Mouse (Mus musculus) kidney, postnatal 14 days (tissue): ENCODE data around the gene Cyp2d11.

ENCODE experiments used
- DNase-seq: peaks from one replicate; pipeline ENCODE4 v3.0.0; 2022; ENCODE audit warnings: mixed read lengths

Cyp2d11 gene

DNA sequence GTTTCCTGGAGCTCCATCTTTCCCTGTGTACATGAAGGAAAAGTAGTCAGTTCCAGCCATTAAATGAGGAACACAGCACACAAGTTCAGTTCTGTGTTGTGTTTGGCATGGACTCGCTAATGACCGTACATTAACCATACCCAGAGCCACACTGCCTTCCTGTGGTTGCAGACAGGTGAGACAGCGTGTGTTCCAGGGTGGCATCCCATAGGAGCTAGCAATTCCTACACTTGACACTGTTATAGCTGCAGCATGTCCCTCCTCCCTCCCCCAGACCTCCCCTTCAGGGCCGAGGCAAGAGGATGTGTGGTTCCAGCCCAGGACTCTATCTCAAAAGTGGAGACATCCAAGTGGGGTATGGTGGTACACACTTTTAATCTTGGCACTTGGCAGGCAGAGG is 43.5 kb downstream of the Cyp2d11 start:
- no peak for DNase-seq

- DNase-seq: no peak
Measured at GRCm38 (mm10) chr15:82348999-82349341, 44.9 kb downstream of the Cyp2d11 start.

GRCm38 (mm10) chr15:82348258-82348998 is 45.4 kb downstream of the Cyp2d11 start:
- DNase-seq: no peak

- no peak for DNase-seq
Measured at GRCm38 (mm10) chr15:82347852-82348251, 46.0 kb downstream of the Cyp2d11 start.

DNA sequence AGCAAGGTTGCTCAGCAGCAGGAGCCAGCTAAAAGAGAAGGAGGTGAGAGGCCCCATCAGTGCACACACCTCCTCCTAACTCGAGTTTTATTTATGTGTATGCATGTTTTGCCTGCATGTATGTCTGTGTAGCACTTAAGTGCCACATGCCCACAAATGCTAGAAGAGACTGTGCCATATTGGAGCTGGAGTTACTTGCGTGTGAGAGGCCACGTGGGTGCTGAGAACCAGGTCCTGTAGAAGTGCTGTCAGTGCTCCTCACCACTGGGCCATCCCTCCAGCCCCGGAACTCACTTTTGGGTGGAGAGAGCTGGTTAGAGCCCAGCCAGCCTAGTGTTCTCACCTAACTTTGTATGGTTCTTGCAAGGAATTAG is 46.5 kb downstream of the Cyp2d11 start:
- DNase-seq: no peak

GRCm38 (mm10) chr15:82346580-82347302 is 47.1 kb downstream of the Cyp2d11 start:
- DNase-seq: no peak

DNA sequence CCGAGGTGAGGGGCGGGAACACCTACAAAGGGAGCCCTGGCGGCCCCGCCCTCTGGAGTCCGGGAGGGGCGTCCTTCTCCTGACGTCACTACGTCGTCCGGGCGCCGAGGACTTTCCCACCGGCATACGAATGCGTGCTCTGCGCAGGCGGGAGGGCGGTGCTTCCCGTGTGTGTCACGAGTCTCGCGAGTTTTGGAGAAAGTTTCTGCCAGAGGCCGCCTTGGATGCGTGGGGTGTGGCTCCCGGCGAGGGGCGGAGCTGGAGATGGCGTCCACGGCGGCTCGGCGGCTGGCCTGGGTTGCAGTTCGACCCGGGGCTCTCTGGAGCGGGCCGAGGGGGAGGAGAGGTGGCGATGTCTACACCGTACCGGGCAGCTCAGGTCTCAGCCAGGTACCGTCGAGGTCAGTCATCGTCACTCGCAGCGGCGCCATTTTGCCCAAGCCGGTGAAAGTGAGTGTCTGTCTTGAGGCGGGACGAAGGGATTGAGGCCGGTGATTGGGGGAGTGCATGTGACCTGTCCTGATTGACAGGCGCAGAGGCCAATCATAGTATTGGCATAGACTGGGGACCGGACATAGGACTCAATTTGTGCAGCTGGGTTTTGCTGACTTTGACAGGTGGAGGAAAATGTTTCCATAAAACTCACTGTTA is 47.9 kb downstream of the Cyp2d11 start:
- peak; percentile 98 for DNase-seq

DNA sequence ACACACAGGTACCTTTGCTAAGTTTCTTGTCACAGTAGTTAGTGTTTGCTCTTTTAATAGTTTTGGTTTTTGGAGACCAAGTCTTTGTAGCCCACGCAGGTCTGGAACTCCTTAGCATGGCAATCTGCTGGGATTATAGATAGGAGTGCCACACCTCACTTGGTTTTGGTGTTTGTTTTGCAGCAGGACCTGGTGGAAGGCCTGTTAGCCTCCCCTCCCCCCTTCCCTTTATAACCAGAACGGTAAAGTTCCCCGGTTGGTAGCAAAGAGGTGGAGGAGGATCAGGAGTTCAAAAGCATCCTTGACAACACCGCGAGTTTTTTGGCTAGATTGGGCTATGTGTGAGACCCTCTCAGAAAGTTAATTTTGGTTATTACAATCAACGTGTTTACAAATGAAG is 48.9 kb downstream of the Cyp2d11 start:
- no peak for DNase-seq

GRCm38 (mm10) chr15:82343368-82344287 is 50.2 kb downstream of the Cyp2d11 start:
- peak; percentile 78 for DNase-seq

GRCm38 (mm10) chr15:82342543-82342935 is 51.3 kb downstream of the Cyp2d11 start:
- DNase-seq: no peak

- no peak for DNase-seq
Measured at GRCm38 (mm10) chr15:82341675-82342542, 51.9 kb downstream of the Cyp2d11 start.

GRCm38 (mm10) chr15:82341036-82341501 is 52.8 kb downstream of the Cyp2d11 start:
- DNase-seq: peak; percentile 61

GRCm38 (mm10) chr15:82340414-82341035 is 53.3 kb downstream of the Cyp2d11 start:
- no peak for DNase-seq

GRCm38 (mm10) chr15:82339634-82340254 is 54.1 kb downstream of the Cyp2d11 start:
- DNase-seq: no peak
